Mouse (Mus musculus) midbrain, embryonic 15.5 days (tissue): ENCODE data around the gene Pparg. TPM values are rescaled to one million over a fixed set of nuclear protein-coding genes. Genes with fewer than 3 reads are reported as not detected.

Experiments used
- ATAC-seq: fragments of 200-750 bp; cut with Nextera tagmentation; replicated peaks from 2 replicates; pipeline ENCODE4 v1.8.0; 2017; ENCODE audit warnings: moderate TSS enrichment
- H3K27ac ChIP-seq: fragments of 300-500 bp; sonication (generic); 2 replicates; pipeline ENCODE4 v1.5.1; 2015; ENCODE audit warnings: mild to moderate bottlenecking, inconsistent platforms
- H3K27me3 ChIP-seq: fragments of 300-500 bp; sonication (generic); replicated peaks from 2 replicates; pipeline ENCODE4 v1.6.1; 2015; ENCODE audit warnings: inconsistent platforms
- H3K36me3 ChIP-seq: fragments of 300-500 bp; sonication (generic); replicated peaks from 2 replicates; pipeline ENCODE4 v1.6.1; 2015; ENCODE audit warnings: inconsistent platforms
- H3K4me1 ChIP-seq: fragments of 300-500 bp; sonication (generic); 2 replicates; pipeline ENCODE4 v1.6.1; 2015; ENCODE audit warnings: inconsistent platforms
- H3K4me2 ChIP-seq: fragments of 300-500 bp; sonication (generic); 2 replicates; pipeline ENCODE4 v1.6.1; 2015; ENCODE audit warnings: inconsistent platforms, mild to moderate bottlenecking, moderate library complexity
- H3K4me3 ChIP-seq: fragments of 300-500 bp; sonication (generic); 2 replicates; pipeline ENCODE4 v1.5.1; 2015; ENCODE audit warnings: mild to moderate bottlenecking, inconsistent platforms
- H3K9ac ChIP-seq: fragments of 300-500 bp; sonication (generic); 2 replicates; pipeline ENCODE4 v1.6.1; 2015; ENCODE audit warnings: mild to moderate bottlenecking, inconsistent platforms
- H3K9me3 ChIP-seq: fragments of 300-500 bp; sonication (generic); 2 replicates; pipeline ENCODE4 v1.6.1; 2016; ENCODE audit warnings: inconsistent platforms
- WGBS: fragments of 180-500 bp; shearing (Covaris S2); methylation state at CpG from one replicate; pipeline ENCODE4 v1.1.7; 2015; ENCODE audit warnings: mixed read lengths; 5-methylcytosine and 5-hydroxymethylcytosine counted together
- polyA plus RNA-seq: library from polyadenylated mRNA; unstranded; fragments of >200 nt; fragmentation: Nextera tagmentation; extraction: Ambion mirVana; gene quantifications from 2 replicates; pipeline ENCODE4 v1.2.1, GENCODE M21; 2015

Gene Pparg
- polyA plus RNA-seq, 1 experiment from 2014 or later, result 0.37 TPM

DNA sequence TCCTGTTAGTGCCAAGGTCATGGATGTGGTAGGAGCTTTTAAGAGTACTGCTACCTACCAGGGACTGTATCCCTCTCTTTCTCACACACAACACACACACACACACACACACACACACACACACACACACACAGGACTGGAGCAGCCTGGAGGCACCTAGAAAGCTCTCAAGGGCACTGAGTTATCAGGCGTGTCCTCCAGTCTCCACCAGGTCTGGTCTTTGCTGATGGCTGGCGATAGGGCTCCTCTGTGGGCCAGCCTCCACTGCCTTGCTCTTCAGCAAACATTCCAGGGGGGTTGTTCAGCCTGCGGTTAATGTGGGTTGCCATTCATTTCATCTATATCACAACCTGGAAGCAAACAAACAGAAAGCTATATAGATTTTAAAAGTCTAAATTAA, 166.7 kb downstream of the Pparg start:
- Histone ChIP-seq H3K9ac (no peak overlapping the region), H3K36me3 (no peaks in the 10 kb centered on the region), H3K9me3 (no peaks in the 10 kb centered on the region), H3K27me3 (no peaks in the 10 kb centered on the region), H3K4me1 (no peaks in the 10 kb centered on the region), H3K27ac (no peak overlapping the region), H3K4me3 (no peak overlapping the region), H3K4me2 (no peak overlapping the region)
- 88% methylated on average over 3 of the region's 3 CpGs for WGBS
- ATAC-seq, result no peak

DNA sequence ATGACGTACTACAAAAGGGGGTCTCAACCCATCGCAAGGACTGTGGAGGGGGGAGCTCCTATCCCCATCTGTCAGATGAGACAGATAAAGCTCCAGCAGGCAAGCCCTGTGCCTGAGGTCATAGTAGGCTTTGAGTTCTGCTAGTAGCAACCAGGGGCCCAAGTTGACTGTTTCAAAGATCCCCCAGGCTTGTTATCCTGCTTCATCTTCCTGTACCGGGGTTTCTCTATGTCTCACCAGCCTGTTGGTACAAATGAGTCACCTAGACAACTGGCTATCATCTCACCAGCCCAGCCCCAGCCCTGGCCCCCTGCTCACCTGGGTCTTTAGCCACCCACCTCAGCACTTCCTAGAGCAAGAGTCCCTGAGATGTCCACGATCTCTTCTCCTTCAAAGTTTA, 167.6 kb downstream of the Pparg start:
- Histone ChIP-seq H3K9ac (no peak overlapping the region), H3K36me3 (no peaks in the 10 kb centered on the region), H3K4me3 (no peak overlapping the region), H3K27me3 (no peaks in the 10 kb centered on the region), H3K9me3 (no peaks in the 10 kb centered on the region), H3K27ac (no peak overlapping the region), H3K4me2 (no peak overlapping the region), H3K4me1 (no peaks in the 10 kb centered on the region)
- ATAC-seq, result no peak
- WGBS, result 92% methylated on average over 4 of the region's 4 CpGs

DNA sequence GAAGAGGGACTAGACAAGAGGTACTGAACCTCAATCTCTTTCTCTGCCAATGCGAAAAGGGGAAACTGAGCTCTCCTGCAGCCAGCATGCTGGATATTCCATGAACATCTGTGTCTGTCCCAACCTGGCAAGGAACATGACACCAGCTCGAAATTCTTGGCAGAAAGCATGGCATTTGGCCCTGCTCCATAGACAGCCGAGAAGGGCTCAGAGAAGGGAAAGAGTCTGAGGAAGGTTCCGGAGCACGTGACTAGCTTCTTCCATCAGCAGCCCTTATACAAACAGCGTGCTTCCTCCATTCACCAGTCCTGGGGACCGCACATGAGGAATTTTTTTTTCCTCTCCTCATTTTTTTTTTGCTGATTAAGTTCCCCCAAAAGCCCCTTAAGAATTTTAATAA, 173.9 kb downstream of the Pparg start:
- no peak overlapping the region for H3K4me3 ChIP-seq
- H3K4me1 ChIP-seq, result no peaks in the 10 kb centered on the region
- H3K36me3 ChIP-seq, result no peaks in the 10 kb centered on the region
- no peak for ATAC-seq
- no peak overlapping the region for H3K27ac ChIP-seq
- H3K4me2 ChIP-seq, result no peak overlapping the region
- 79% methylated on average over 7 of the region's 7 CpGs for WGBS
- H3K9ac ChIP-seq, result no peak overlapping the region
- H3K27me3 ChIP-seq, result no peaks in the 10 kb centered on the region
- no peaks in the 10 kb centered on the region for H3K9me3 ChIP-seq

DNA sequence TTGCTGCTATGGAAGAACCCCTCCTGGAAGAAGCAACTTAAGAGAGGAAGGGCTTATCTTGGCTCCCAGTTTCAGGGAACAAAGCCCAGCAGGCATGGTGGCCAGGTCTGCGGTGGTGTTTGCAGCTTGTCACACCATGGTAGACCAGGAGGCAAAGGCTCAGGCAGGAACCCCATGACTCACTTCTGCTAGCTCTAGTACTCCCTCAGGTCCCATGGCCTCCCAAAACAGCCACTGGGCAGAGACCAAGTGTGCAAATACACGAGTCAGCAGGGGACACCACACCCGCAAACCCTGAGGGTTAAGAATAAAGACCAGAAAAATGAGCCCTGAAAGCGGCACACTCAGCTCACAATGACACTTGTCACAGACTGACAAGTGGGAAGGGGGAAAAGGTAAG, 175.4 kb downstream of the Pparg start:
- H3K4me3 ChIP-seq, result no peak overlapping the region
- no peak overlapping the region for H3K27ac ChIP-seq
- no peak overlapping the region for H3K9ac ChIP-seq
- no peaks in the 10 kb centered on the region for H3K9me3 ChIP-seq
- no peak for ATAC-seq
- H3K4me2 ChIP-seq, result no peak overlapping the region
- no peaks in the 10 kb centered on the region for H3K4me1 ChIP-seq
- no peaks in the 10 kb centered on the region for H3K36me3 ChIP-seq
- no peaks in the 10 kb centered on the region for H3K27me3 ChIP-seq
- WGBS, result 45% methylated on average over 4 of the region's 4 CpGs

DNA sequence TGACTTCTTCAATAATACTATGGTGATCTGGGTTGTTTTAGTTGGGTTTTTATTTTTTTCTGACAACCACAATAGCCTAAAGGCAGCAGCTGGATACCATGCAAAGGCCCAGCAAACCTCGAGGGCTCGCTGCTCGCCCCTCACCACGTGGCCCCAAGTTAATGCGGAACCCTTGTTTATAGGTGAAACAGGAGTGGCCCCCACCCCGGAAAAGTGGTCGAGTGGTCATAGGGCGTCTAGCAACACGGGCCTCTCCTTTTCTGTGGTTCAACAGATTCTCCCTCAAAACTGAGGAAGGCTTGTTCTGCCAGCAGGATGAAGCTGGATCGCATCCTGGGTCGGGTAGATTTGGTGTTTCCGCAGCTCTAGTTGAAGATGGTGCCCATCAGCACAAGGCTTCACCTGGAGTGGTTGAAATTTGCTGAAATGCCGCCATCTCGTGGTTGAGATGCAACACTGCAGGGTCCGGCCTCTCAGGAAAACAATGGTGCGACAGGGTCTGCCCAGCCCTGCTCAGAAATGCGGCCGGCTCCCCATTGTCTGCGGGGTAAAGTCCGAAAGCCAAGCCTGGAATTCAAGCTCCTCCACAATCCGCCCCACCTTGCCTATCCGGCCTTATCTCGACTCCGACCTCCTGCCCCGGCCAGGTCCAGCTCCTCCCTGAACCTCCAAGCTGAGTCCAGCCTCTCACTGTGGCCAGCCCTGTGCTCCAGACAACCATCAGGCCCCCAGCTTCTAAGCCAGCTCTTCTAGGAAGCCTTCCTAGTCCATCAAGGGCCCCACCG, 178.1 kb downstream of the Pparg start:
- H3K4me3 ChIP-seq, result peak overlapping the region; percentile 29
- no peak overlapping the region for H3K27ac ChIP-seq
- peak overlapping the region; percentile 51 for H3K4me2 ChIP-seq
- H3K36me3 ChIP-seq, result no peaks in the 10 kb centered on the region
- peak overlapping the region; percentile 45; the same call in 1 of the 2 replicates for H3K9ac ChIP-seq
- peaks cover 3% of the 10 kb centered on the region for H3K4me1 ChIP-seq
- 20% methylated on average over 26 of the region's 26 CpGs for WGBS
- ATAC-seq, result peak; percentile 92
- no peaks in the 10 kb centered on the region for H3K9me3 ChIP-seq
- H3K27me3 ChIP-seq, result no peaks in the 10 kb centered on the region

Other genes starting within 250 kb of the Pparg start
- 42.6 and 45.7 TPM in 2 replicates for gene Syn2, start 226.0 kb upstream of the Pparg start, polyA plus RNA-seq
- not detected in 2 replicates for gene Gm17482, start 133.6 kb upstream of the Pparg start, polyA plus RNA-seq
- 10.2 and 12.3 TPM in 2 replicates for gene Timp4, start 108.7 kb upstream of the Pparg start, polyA plus RNA-seq
- 34.6 and 35.5 TPM in 2 replicates for gene Tsen2, start 183.7 kb downstream of the Pparg start, polyA plus RNA-seq
- gene Mkrn2os, start 231.6 kb downstream of the Pparg start, polyA plus RNA-seq, result 0.49 and 0.74 TPM in 2 replicates
- 36.8 and 40.0 TPM in 2 replicates for gene Mkrn2, start 241.0 kb downstream of the Pparg start, polyA plus RNA-seq